Mouse (Mus musculus): ENCODE measurements around the gene Msx2. TPM values are rescaled to one million over a fixed set of nuclear protein-coding genes. Genes with fewer than 3 reads are reported as not detected.
A peak's percentile ranks its signal among the peaks of the same experiment; 100 is the strongest.

The Msx2 gene
- polyA plus RNA-seq, 1 experiment from 2014 or later: not detected

DNA sequence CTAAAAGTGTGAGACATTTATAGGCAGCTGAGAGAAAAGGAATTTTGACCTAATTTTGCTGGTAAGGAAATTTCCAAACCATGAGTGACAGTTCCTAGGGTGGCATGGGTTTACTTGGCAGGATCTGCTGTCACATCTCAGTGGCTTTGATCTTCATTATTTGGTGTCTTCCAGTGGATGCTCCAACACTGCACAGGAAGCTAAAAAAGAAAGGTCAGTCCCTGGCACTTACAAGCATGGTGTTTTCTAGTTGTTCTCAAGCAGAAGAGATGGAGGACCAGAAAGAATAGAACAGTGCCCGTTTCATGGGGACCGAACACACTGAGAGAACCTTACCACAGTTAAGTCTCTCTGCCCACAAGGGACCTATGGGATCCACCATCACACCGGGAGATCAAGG is 18.9 kb downstream of the Msx2 start:
- no peak for TF ChIP-seq CTCF (IDR thresholded peaks at IDR 0.05; ENCODE audit: low read depth)
- TF ChIP-seq EP300 (IDR thresholded peaks at IDR 0.05; ENCODE audit: low read depth): no peak
- no peak overlapping the region for H3K27ac ChIP-seq (ENCODE audit: low read depth)
- no peaks in the 10 kb centered on the region for H3K4me1 ChIP-seq (ENCODE audit: insufficient read depth)
- no peak for DNase-seq
- no peaks in the 10 kb centered on the region for H3K9me3 ChIP-seq (ENCODE audit: low read length)
- H3K9ac ChIP-seq (replicated peaks): no peak overlapping the region
- H3K36me3 ChIP-seq (replicated peaks; ENCODE audit: insufficient read depth, low read length): no peaks in the 10 kb centered on the region
- ATAC-seq: no peak
- no peak overlapping the region for H3K4me2 ChIP-seq (ENCODE audit: low read depth, low read length)
- peaks cover 13% of the 10 kb centered on the region; the same call in 1 of the 2 replicates for H3K27me3 ChIP-seq (ENCODE audit: insufficient read depth, low read length)
- H3K4me3 ChIP-seq (ENCODE audit: low read depth, low read length): no peak overlapping the region
- 72% methylated on average over 3 of the region's 3 CpGs for WGBS (ENCODE audit: insufficient replicate concordance)

DNA sequence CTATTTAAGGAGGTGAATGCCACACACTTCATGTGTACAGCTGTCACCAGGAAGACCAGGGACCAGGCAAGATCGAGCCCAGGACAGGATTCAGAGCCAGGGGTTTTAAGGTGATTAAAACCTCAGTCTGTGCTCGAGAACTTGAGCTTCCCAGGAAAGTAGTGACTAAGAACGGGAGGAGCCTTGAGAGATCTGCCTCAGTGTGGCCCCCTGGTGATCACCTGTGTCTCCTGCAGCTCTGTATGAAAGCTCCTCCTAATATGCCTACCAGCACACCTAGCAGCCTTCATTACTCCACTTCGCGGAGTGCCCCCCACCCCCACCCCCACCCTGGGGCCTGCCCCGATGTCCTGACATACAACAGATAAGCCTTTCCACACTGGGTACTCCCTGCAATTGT is 25.3 kb downstream of the Msx2 start:
- Histone ChIP-seq H3K4me2 (ENCODE audit: low read depth, low read length) (no peak overlapping the region), H3K27ac (ENCODE audit: low read depth) (no peak overlapping the region), H3K9ac (replicated peaks) (no peak overlapping the region), H3K36me3 (replicated peaks; ENCODE audit: insufficient read depth, low read length) (no peaks in the 10 kb centered on the region), H3K9me3 (ENCODE audit: low read length) (no peaks in the 10 kb centered on the region), H3K4me1 (ENCODE audit: insufficient read depth) (no peaks in the 10 kb centered on the region), H3K27me3 (ENCODE audit: insufficient read depth, low read length) (no peaks in the 10 kb centered on the region), H3K4me3 (ENCODE audit: low read depth, low read length) (no peak overlapping the region)
- WGBS (ENCODE audit: insufficient replicate concordance): 18% methylated on average over 5 of the region's 6 CpGs
- peak; percentile 50 for TF ChIP-seq CTCF (IDR thresholded peaks at IDR 0.05; ENCODE audit: low read depth)
- TF ChIP-seq EP300 (IDR thresholded peaks at IDR 0.05; ENCODE audit: low read depth): no peak
- no peak for DNase-seq
- no peak for ATAC-seq

DNA sequence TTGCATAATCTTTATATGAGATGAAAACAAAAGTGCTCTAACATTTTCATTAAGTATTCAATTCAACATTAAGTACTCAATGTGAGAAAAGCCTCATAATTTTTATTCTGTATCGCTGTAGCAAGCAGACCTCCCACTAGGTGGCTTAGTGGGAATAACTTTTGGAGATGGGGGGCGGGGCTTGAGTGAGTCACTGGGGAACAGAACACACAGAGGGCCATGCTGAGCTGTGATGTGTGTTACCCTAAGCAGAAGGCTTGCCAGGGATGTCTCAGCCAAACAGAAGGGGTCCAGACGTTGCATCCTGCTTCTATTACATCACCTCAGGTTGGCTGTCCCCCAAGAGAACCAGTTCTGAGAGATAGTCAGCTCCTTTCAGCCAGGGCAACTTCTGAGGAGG is 29.3 kb downstream of the Msx2 start:
- TF ChIP-seq CTCF (IDR thresholded peaks at IDR 0.05; ENCODE audit: low read depth) (peak; percentile 43), EP300 (IDR thresholded peaks at IDR 0.05; ENCODE audit: low read depth) (no peak)
- Histone ChIP-seq H3K27me3 (ENCODE audit: insufficient read depth, low read length) (no peaks in the 10 kb centered on the region), H3K4me1 (ENCODE audit: insufficient read depth) (no peaks in the 10 kb centered on the region), H3K4me2 (ENCODE audit: low read depth, low read length) (no peak overlapping the region), H3K27ac (ENCODE audit: low read depth) (no peak overlapping the region), H3K4me3 (ENCODE audit: low read depth, low read length) (no peak overlapping the region), H3K9me3 (ENCODE audit: low read length) (no peaks in the 10 kb centered on the region), H3K36me3 (replicated peaks; ENCODE audit: insufficient read depth, low read length) (no peaks in the 10 kb centered on the region), H3K9ac (replicated peaks) (no peak overlapping the region)
- DNase-seq (peak; percentile 38), ATAC-seq (no peak)
- WGBS (ENCODE audit: insufficient replicate concordance): 30% methylated on average over 3 of the region's 3 CpGs

DNA sequence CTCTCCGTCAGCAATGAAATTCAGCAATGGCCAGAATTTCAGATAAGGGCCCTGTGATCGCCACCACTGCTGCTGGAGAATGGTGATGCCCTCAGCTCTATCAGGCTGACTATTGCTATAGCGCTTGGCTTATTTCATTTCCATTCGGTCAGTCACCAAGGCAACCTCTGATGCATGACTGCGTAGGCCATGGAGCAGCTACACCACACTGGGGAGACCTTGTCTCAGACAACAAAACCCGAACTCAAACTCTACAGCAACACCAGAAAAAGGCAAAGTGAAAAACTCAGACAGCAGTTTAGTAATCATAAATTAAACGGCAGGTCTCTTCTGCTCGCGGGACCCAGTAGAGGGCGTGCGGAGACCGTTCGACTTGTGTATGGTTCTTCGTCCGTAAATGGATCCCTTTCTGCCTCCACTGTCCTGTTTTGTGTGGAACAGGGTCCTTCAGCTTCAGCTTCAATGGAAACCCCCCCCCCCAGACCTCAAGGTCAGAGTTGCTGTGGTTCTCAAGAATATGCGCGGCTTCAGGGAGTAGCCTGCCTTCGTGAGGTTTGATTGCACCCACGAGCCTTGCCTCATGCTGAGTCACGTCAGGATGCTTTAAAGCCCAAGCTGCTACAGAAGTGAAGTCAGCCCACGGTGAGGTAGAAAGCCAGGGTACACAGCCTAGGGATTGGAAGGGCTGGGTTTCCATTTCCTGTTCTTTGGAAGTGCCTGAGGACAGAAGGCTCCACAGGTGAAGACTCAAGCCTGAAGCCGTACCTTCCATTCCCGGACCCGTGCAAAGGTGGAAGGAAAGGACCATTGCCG is 30.5 kb downstream of the Msx2 start:
- Histone ChIP-seq H3K4me2 (ENCODE audit: low read depth, low read length) (no peak overlapping the region), H3K9me3 (ENCODE audit: low read length) (no peaks in the 10 kb centered on the region), H3K4me1 (ENCODE audit: insufficient read depth) (no peaks in the 10 kb centered on the region), H3K9ac (replicated peaks) (no peak overlapping the region), H3K36me3 (replicated peaks; ENCODE audit: insufficient read depth, low read length) (no peaks in the 10 kb centered on the region), H3K27me3 (ENCODE audit: insufficient read depth, low read length) (no peaks in the 10 kb centered on the region), H3K27ac (ENCODE audit: low read depth) (no peak overlapping the region), H3K4me3 (ENCODE audit: low read depth, low read length) (no peak overlapping the region)
- TF ChIP-seq CTCF (IDR thresholded peaks at IDR 0.05; ENCODE audit: low read depth): peak; percentile 41
- no peak for TF ChIP-seq EP300 (IDR thresholded peaks at IDR 0.05; ENCODE audit: low read depth)
- no peak for ATAC-seq
- WGBS (ENCODE audit: insufficient replicate concordance): 33% methylated on average over 25 of the region's 25 CpGs
- DNase-seq: no peak

DNA sequence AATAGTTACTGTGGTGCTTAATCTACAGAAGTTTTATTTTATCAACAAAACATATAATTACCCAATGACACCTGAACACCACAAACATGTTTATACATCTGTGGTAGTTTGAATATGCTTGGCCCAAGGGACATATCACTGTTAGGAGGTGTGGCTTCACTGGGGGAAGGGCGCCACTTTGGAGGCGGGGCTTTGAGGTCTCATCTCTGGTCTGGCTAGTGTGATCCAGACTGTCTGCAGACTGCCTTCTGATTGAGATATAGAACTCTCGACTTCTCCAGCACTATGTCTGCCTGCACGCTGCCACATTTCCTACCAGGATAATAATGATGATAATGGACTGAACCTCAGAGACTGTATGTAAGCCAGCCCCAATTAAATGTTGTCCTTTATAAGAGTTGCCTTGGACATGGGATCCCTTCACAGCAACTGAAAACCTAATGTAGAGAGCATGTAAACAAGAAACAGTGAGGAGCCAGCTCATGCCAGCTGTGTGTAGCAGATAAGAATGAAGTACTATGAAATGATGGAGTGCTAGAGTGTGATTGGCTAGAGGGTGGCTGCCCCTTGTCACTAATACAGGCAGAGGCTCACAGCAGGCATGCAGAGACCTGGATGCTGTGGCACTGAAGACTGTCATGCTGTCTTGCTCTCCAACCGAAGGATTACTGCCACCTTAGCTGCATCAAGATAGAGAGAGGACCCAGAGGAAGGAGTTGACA is 31.4 kb downstream of the Msx2 start:
- ATAC-seq (peak; percentile 84), DNase-seq (no peak)
- H3K36me3 ChIP-seq (replicated peaks; ENCODE audit: insufficient read depth, low read length): no peaks in the 10 kb centered on the region
- TF ChIP-seq EP300 (IDR thresholded peaks at IDR 0.05; ENCODE audit: low read depth) (no peak), CTCF (IDR thresholded peaks at IDR 0.05; ENCODE audit: low read depth) (no peak)
- H3K27me3 ChIP-seq (ENCODE audit: insufficient read depth, low read length): no peaks in the 10 kb centered on the region
- H3K4me3 ChIP-seq (ENCODE audit: low read depth, low read length): no peak overlapping the region
- no peaks in the 10 kb centered on the region for H3K9me3 ChIP-seq (ENCODE audit: low read length)
- no peaks in the 10 kb centered on the region for H3K4me1 ChIP-seq (ENCODE audit: insufficient read depth)
- H3K9ac ChIP-seq (replicated peaks): no peak overlapping the region
- H3K4me2 ChIP-seq (ENCODE audit: low read depth, low read length): no peak overlapping the region
- WGBS (ENCODE audit: insufficient replicate concordance): 48% methylated on average over 5 of the region's 5 CpGs
- no peak overlapping the region for H3K27ac ChIP-seq (ENCODE audit: low read depth)

DNA sequence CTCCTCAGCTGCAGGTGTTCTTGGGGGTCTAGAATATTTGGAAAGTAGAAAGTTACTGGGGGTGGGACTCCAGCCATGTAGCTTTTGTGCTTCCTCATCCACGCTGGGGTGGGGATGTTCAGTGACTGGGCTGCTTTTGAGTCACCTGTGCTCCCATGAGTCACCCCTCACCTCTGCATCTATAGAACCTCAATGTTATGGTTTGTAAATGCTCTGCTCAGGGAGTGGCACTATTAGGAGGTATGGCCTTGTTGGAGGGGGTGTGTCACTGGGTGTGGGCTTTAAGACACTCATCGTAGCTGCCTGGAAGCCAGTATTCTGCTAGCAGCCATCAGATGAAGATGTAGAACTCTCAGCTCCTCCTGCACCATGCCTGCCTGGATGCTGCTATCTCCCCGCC is 32.9 kb downstream of the Msx2 start:
- Histone ChIP-seq H3K4me2 (ENCODE audit: low read depth, low read length) (no peak overlapping the region), H3K27me3 (ENCODE audit: insufficient read depth, low read length) (no peaks in the 10 kb centered on the region), H3K27ac (ENCODE audit: low read depth) (no peak overlapping the region), H3K9me3 (ENCODE audit: low read length) (no peaks in the 10 kb centered on the region), H3K36me3 (replicated peaks; ENCODE audit: insufficient read depth, low read length) (no peaks in the 10 kb centered on the region), H3K4me1 (ENCODE audit: insufficient read depth) (no peaks in the 10 kb centered on the region), H3K9ac (replicated peaks) (no peak overlapping the region), H3K4me3 (ENCODE audit: low read depth, low read length) (no peak overlapping the region)
- ATAC-seq (no peak), DNase-seq (no peak)
- no peak for TF ChIP-seq EP300 (IDR thresholded peaks at IDR 0.05; ENCODE audit: low read depth)
- TF ChIP-seq CTCF (IDR thresholded peaks at IDR 0.05; ENCODE audit: low read depth): no peak
- WGBS (ENCODE audit: insufficient replicate concordance): 73% methylated on average over 3 of the region's 3 CpGs

Measured in liver, postnatal 0 days (tissue).